Comparison of ENCODE assay signal across 19 mouse cellular contexts in genomic region chr4:63815668-63816067, GRCm38 (mm10). TPM values are rescaled to one million over a fixed set of nuclear protein-coding genes. Genes with fewer than 3 reads are reported as not detected.
"Had no signal": no experiment of that assay in that cellular context is flagged by ENCODE, and none has a peak within 500 bp of the region (broad histone marks: within the 10 kb centered on the region; RNA-seq: fewer than 3 reads in every experiment).

No protein-coding gene starts in this region.

- H3K27me3 ChIP-seq: limb, embryonic 15.5 days; megakaryocyte, embryonic 14.5 days; midbrain, embryonic 15.5 days had no signal

- H3K27ac ChIP-seq: left cerebral cortex, adult 2 months; limb, embryonic 15.5 days; liver, embryonic 14.5 days; midbrain, embryonic 15.5 days; stomach, postnatal 0 days had no signal

- DNase-seq: kidney, adult 18-20 months; kidney, postnatal 14 days; lung, adult 18-20 months; lung, postnatal 10 days; right cerebral cortex, adult 18-20 months; right cerebral cortex, postnatal 25 days; thymus, postnatal 14 days had no signal

- H3K4me3 ChIP-seq: left cerebral cortex, adult 2 months; limb, embryonic 15.5 days; megakaryocyte, embryonic 14.5 days; midbrain, embryonic 15.5 days had no signal

- H3K4me2 ChIP-seq: limb, embryonic 15.5 days; midbrain, embryonic 11.5 days; midbrain, embryonic 15.5 days had no signal

- H3K9ac ChIP-seq: limb, embryonic 15.5 days; liver, embryonic 14.5 days; midbrain, embryonic 15.5 days had no signal

- H3K36me3 ChIP-seq: limb, embryonic 15.5 days; midbrain, embryonic 15.5 days had no signal

- ATAC-seq: midbrain, embryonic 15.5 days had no signal

- H3K9me3 ChIP-seq: limb, embryonic 15.5 days; midbrain, embryonic 15.5 days had no signal

- H3K4me1 ChIP-seq: limb, embryonic 15.5 days; megakaryocyte, embryonic 14.5 days; midbrain, embryonic 15.5 days had no signal

RNA-seq across cellular contexts. Expression of gene Tnfsf8, which starts 45.5 kb away (rescaled TPM):
- total RNA-seq: layer of hippocampus, postnatal 25 days; left cerebral cortex, adult 2 months; left cerebral cortex, postnatal 14 days had no signal
- polyA plus RNA-seq: kidney, embryonic 14.5 days; limb, embryonic 11.5 days; limb, embryonic 15.5 days; midbrain, embryonic 11.5 days; midbrain, embryonic 15.5 days; neural tube, embryonic 14.5 days; stomach, postnatal 0 days had no signal
